ENCODE assay signal across 11 mouse cellular contexts in genomic region chr4:133050196-133050836, GRCm38 (mm10). TPM values are rescaled to one million over a fixed set of nuclear protein-coding genes. Genes with fewer than 3 reads are reported as not detected.
DNase-seq lines count a peak whose midpoint lies in the region; ATAC-seq and TF ChIP-seq lines count a peak whose summit lies in the region.
"Had no signal": no experiment of that assay in that cellular context is flagged by ENCODE, and none has a peak within 500 bp of the region (broad histone marks: within the 10 kb centered on the region; RNA-seq: fewer than 3 reads in every experiment).

No protein-coding gene starts in this region.

- no peak overlapping the region for H3K4me3 ChIP-seq in cerebellum, adult 2 months (replicated peaks; ENCODE audit: insufficient read depth, low read depth, low read length)
- H3K4me3 ChIP-seq in E14TG2a.4 (replicated peaks; ENCODE audit: low read length), result peak overlapping the region; percentile 49
- H3K4me3 ChIP-seq in heart, embryonic 14.5 days (ENCODE audit: control insufficient read depth in 1 of 2, insufficient read depth in 1 of 2, low read depth in 1 of 2, low read length in 2 of 2), result no peak overlapping the region
- H3K4me3 ChIP-seq in kidney, postnatal 0 days (replicated peaks; ENCODE audit: low read depth, low read length), result no peak overlapping the region
- H3K4me3 ChIP-seq: liver, embryonic 15.5 days had no signal

- peak overlapping the region; percentile 94 for H3K27ac ChIP-seq in cerebellum, adult 2 months (ENCODE audit: insufficient read depth, low read length)
- H3K27ac ChIP-seq in heart, embryonic 14.5 days (replicated peaks in 1 of 2; ENCODE audit: control insufficient read depth in 1 of 2, insufficient read depth in 1 of 2, low read depth in 2 of 2, low read length in 2 of 2), result peak overlapping the region; percentile 92 to 96
- peak overlapping the region; percentile 37; the same call in 1 of the 2 replicates for H3K27ac ChIP-seq in kidney, postnatal 0 days
- H3K27ac ChIP-seq: liver, embryonic 15.5 days had no signal

- no peak for ATAC-seq in heart, embryonic 14.5 days (ENCODE audit: insufficient number of reproducible peaks, insufficient read depth, low FRiP score, low read depth)
- no peak for ATAC-seq in kidney, postnatal 0 days (replicated peaks; ENCODE audit: low FRiP score, low read depth)

- no peak for TF ChIP-seq POLR2A in cerebellum, adult 2 months (IDR thresholded peaks at IDR 0.05; ENCODE audit: borderline replicate concordance, insufficient read depth, low read length)

- no peaks in the 10 kb centered on the region for H3K27me3 ChIP-seq in cerebellum, adult 2 months (ENCODE audit: control insufficient read depth, insufficient read depth, low read length)
- H3K27me3 ChIP-seq in E14TG2a.4 (ENCODE audit: insufficient read depth, low read length), result no peaks in the 10 kb centered on the region
- H3K27me3 ChIP-seq in heart, embryonic 14.5 days (ENCODE audit: control insufficient read depth, insufficient read depth, low read length), result no peaks in the 10 kb centered on the region
- H3K27me3 ChIP-seq in kidney, postnatal 0 days (ENCODE audit: insufficient read depth, low read length), result no peaks in the 10 kb centered on the region
- H3K27me3 ChIP-seq: liver, embryonic 15.5 days had no signal

- DNase-seq in cerebellum, adult 2 months, result no peak
- DNase-seq in cerebellum, adult 11 months, result no peak
- DNase-seq in kidney, postnatal 0 days (ENCODE audit: low spot score), result no peak
- DNase-seq in gastrocnemius, postnatal 4 days (ENCODE audit: low spot score in 2 of 2), result no peak
- DNase-seq in right cerebral cortex, postnatal 36 days (ENCODE audit: low spot score in 2 of 2), result no peak
- DNase-seq in left cerebral cortex, postnatal 14 days (ENCODE audit: low spot score in 2 of 2), result no peak
- DNase-seq: gastrocnemius, postnatal 36 days; spleen, adult 18-20 months had no signal

- peaks cover 96% of the 10 kb centered on the region for H3K36me3 ChIP-seq in E14TG2a.4 (ENCODE audit: insufficient read depth, low read length)
- H3K36me3 ChIP-seq in heart, embryonic 14.5 days (ENCODE audit: control insufficient read depth, insufficient read depth, low read length), result peaks cover 9% of the 10 kb centered on the region
- no peaks in the 10 kb centered on the region for H3K36me3 ChIP-seq in kidney, postnatal 0 days (ENCODE audit: insufficient read depth, low read length)
- H3K36me3 ChIP-seq: liver, embryonic 15.5 days had no signal

- intact Hi-C loops in left cerebral cortex, postnatal 14 days (cut with DNase I), result no loop called here

- no peak for TF ChIP-seq CTCF in cerebellum, adult 2 months (IDR thresholded peaks at IDR 0.05; ENCODE audit: borderline replicate concordance, insufficient read depth, low read depth, low read length)
- no peak for TF ChIP-seq CTCF in E14TG2a.4 (conservative IDR thresholded peaks at IDR 0.05; ENCODE audit: low read length)
- TF ChIP-seq CTCF in kidney, postnatal 0 days (IDR thresholded peaks at IDR 0.05; ENCODE audit: low read depth), result no peak

- H3K4me1 ChIP-seq in cerebellum, adult 2 months (ENCODE audit: control insufficient read depth, insufficient read depth, low read length), result peaks cover 77% of the 10 kb centered on the region
- peaks cover 100% of the 10 kb centered on the region for H3K4me1 ChIP-seq in E14TG2a.4 (replicated peaks; ENCODE audit: low read depth, low read length)
- peaks cover 71 to 98% of the 10 kb centered on the region in 2 experiments for H3K4me1 ChIP-seq in heart, embryonic 14.5 days (ENCODE audit: control insufficient read depth in 2 of 2, insufficient read depth in 2 of 2, low read length in 2 of 2)
- H3K4me1 ChIP-seq in kidney, postnatal 0 days (replicated peaks; ENCODE audit: insufficient read depth, low read length), result peaks cover 63% of the 10 kb centered on the region

- 31% methylated on average over 9 of the region's 9 CpGs for WGBS in cerebellum, adult 2 months
- 58% methylated on average over 9 of the region's 9 CpGs for WGBS in heart, embryonic 14.5 days
- 51% methylated on average over 9 of the region's 9 CpGs for WGBS in kidney, postnatal 0 days

- H3K9me3 ChIP-seq in E14TG2a.4 (ENCODE audit: low read length), result no peaks in the 10 kb centered on the region
- H3K9me3 ChIP-seq in heart, embryonic 14.5 days (ENCODE audit: control insufficient read depth, low read length), result no peaks in the 10 kb centered on the region
- no peaks in the 10 kb centered on the region for H3K9me3 ChIP-seq in kidney, postnatal 0 days (replicated peaks; ENCODE audit: low read length)
- H3K9me3 ChIP-seq: liver, embryonic 15.5 days had no signal

- H3K4me2 ChIP-seq in heart, embryonic 14.5 days (ENCODE audit: low read length), result peak overlapping the region; percentile 59
- H3K4me2 ChIP-seq in kidney, postnatal 0 days (ENCODE audit: low read length), result no peak overlapping the region
- H3K4me2 ChIP-seq: liver, embryonic 15.5 days had no signal

- peak overlapping the region; percentile 70 for H3K9ac ChIP-seq in heart, embryonic 14.5 days (ENCODE audit: low read length)
- no peak overlapping the region for H3K9ac ChIP-seq in kidney, postnatal 0 days (ENCODE audit: low read depth, low read length)
- H3K9ac ChIP-seq: liver, embryonic 15.5 days had no signal

RNA-seq across cellular contexts. Expression of gene Ahdc1, which starts 39.3 kb away (rescaled TPM):
- 30.8 and 34.3 TPM in 2 replicates for polyA plus RNA-seq in cerebellum, adult 2 months (2012; rRNA removed)
- 7.1 and 9.0 TPM in 2 replicates for polyA plus RNA-seq in heart, embryonic 14.5 days (2014; fragmentation: Nextera tagmentation; extraction: Ambion mirVana)
- polyA plus RNA-seq in kidney, postnatal 0 days (2015; fragmentation: Nextera tagmentation; extraction: Ambion mirVana), result 6.4 and 6.7 TPM in 2 replicates
- 100 to 1,000 TPM; 107 to 112 TPM for total RNA-seq in gastrocnemius, postnatal 4 days (2021)
- 10 to 100 TPM; 78.4 to 81.6 TPM for total RNA-seq in left cerebral cortex, postnatal 14 days (2021)

Comparison
In these comparisons a context has a peak if more than half of its experiments do, and no peak if none do; other contexts are left out.
1. H3K27ac ChIP-seq: peak in every context shown above with its lines; median percentile 94 in cerebellum, adult 2 months; 94 in heart, embryonic 14.5 days; 37 in kidney, postnatal 0 days.